Mouse (Mus musculus) myocyte (in vitro differentiated cells): ENCODE data around the gene Pim1. TPM values are rescaled to one million over a fixed set of nuclear protein-coding genes. Genes with fewer than 3 reads are reported as not detected.

Experiments used
- H3K27me3 ChIP-seq: one replicate; pipeline ENCODE4 v1.6.1; 2011; ENCODE audit not compliant: control insufficient read depth, insufficient read depth, insufficient read length
- H3K36me3 ChIP-seq: one replicate; pipeline ENCODE4 v1.6.1; 2011; ENCODE audit not compliant: control insufficient read depth, insufficient read depth
- H3K4me2 ChIP-seq: one replicate; pipeline ENCODE4 v1.6.1; 2011; ENCODE audit warnings: low read depth, control low read depth
- H3K4me3 ChIP-seq: one replicate; pipeline ENCODE4 v1.5.1; 2011; ENCODE audit warnings: mild to moderate bottlenecking, control low read depth, moderate library complexity
- H3K79me2 ChIP-seq: one replicate; pipeline ENCODE4 v1.6.1; 2011; ENCODE audit not compliant: control insufficient read depth, insufficient read depth
- H3ac ChIP-seq: one replicate; pipeline ENCODE4 v1.6.1; 2011; ENCODE audit not compliant: control insufficient read depth, insufficient read length
- CEBPB ChIP-seq: IDR thresholded peaks from 2 replicates; pipeline ENCODE4 v1.6.1; 2011; ENCODE audit warnings: mild to moderate bottlenecking, moderate library complexity; ENCODE audit not compliant: poor library complexity, insufficient read depth, severe bottlenecking
- E2F4 ChIP-seq: IDR thresholded peaks from one replicate; pipeline ENCODE4 v1.6.1; 2011; ENCODE audit warnings: mild to moderate bottlenecking, control low read depth, moderate library complexity; ENCODE audit not compliant: insufficient read depth
- MAX ChIP-seq: IDR thresholded peaks from one replicate; pipeline ENCODE4 v1.6.1; 2011; ENCODE audit warnings: low read depth, mild to moderate bottlenecking, control low read depth
- MYOD1 ChIP-seq, 3 experiments: IDR thresholded peaks; one replicate each; pipeline ENCODE4 v1.6.1; 2011; ENCODE audit warnings: control low read depth in 2 of 3, low read depth in 2 of 3, mild to moderate bottlenecking in 2 of 3, moderate library complexity in 1 of 3; ENCODE audit not compliant: insufficient read length in 2 of 3, control insufficient read depth in 1 of 3
- MYOG ChIP-seq, 3 experiments: IDR thresholded peaks; one replicate each; pipeline ENCODE4 v1.6.1; 2011; ENCODE audit warnings: control low read depth in 2 of 3, low read depth in 2 of 3, mild to moderate bottlenecking in 2 of 3; ENCODE audit not compliant: insufficient read length in 2 of 3, control insufficient read depth in 1 of 3, insufficient read depth in 1 of 3
- POLR2A ChIP-seq: IDR thresholded peaks from one replicate; pipeline ENCODE4 v1.6.1; 2011; ENCODE audit warnings: low read depth, mild to moderate bottlenecking, control low read depth, moderate library complexity; ENCODE audit not compliant: insufficient read length
- POLR2AphosphoS2 ChIP-seq: IDR thresholded peaks from one replicate; pipeline ENCODE4 v1.6.1; 2011; ENCODE audit warnings: low read depth, control low read depth; ENCODE audit not compliant: insufficient read length
- REST ChIP-seq: IDR thresholded peaks from one replicate; pipeline ENCODE4 v1.6.1; 2011; ENCODE audit warnings: mild to moderate bottlenecking, control low read depth, moderate library complexity; ENCODE audit not compliant: insufficient read depth, insufficient read length
- SRF ChIP-seq: IDR thresholded peaks from one replicate; pipeline ENCODE4 v1.6.1; 2011; ENCODE audit warnings: low read depth; ENCODE audit not compliant: control insufficient read depth, insufficient read length
- TCF12 ChIP-seq: IDR thresholded peaks from one replicate; pipeline ENCODE4 v1.6.1; 2011; ENCODE audit warnings: mild to moderate bottlenecking, control low read depth; ENCODE audit not compliant: poor library complexity, insufficient read depth, severe bottlenecking
- TCF3 ChIP-seq: IDR thresholded peaks from one replicate; pipeline ENCODE4 v1.6.1; 2011; ENCODE audit warnings: low read depth, control low read depth; ENCODE audit not compliant: insufficient read length
- USF1 ChIP-seq: IDR thresholded peaks from one replicate; pipeline ENCODE4 v1.6.1; 2011; ENCODE audit warnings: low read depth, mild to moderate bottlenecking, control low read depth, moderate library complexity
- polyA plus RNA-seq: library from polyadenylated mRNA; unstranded; fragments of >200 nt; fragmentation: generic; extraction: Trizol; gene quantifications from one replicate; pipeline ENCODE4 v1.2.1, GENCODE M21; 2012; ENCODE audit warnings: missing spikeins

Pim1 gene
- polyA plus RNA-seq, 1 experiment, result 16.3 TPM

- Histone ChIP-seq H3K4me3 (no peak overlapping the region), H3K4me2 (no peak overlapping the region), H3K27me3 (no peaks in the 10 kb centered on the region)
These were observed 33.6 kb upstream of the Pim1 start for GRCm38 (mm10) chr17:29456926-29457325.

GRCm38 (mm10) chr17:29457795-29458560 is 32.6 kb upstream of the Pim1 start:
- no peak for TF ChIP-seq CEBPB
- no peak for TF ChIP-seq POLR2AphosphoS2
- TF ChIP-seq USF1, result no peak
- peak; percentile 66 for TF ChIP-seq TCF3
- peak in 2 of 3 experiments; percentile 74 to 83 for TF ChIP-seq MYOD1 (IDR thresholded peaks at IDR 0.05; ENCODE audit: control insufficient read depth in 1 of 3, insufficient read length in 2 of 3, low read depth in 2 of 3)
- TF ChIP-seq TCF12, result peak; percentile 79
- no peak for TF ChIP-seq E2F4
- TF ChIP-seq REST, result no peak
- TF ChIP-seq POLR2A, result no peak
- no peak for TF ChIP-seq MAX
- TF ChIP-seq SRF, result peak; percentile 50
- TF ChIP-seq MYOG (IDR thresholded peaks at IDR 0.05; ENCODE audit: control insufficient read depth in 1 of 3, insufficient read depth in 1 of 3, insufficient read length in 2 of 3, low read depth in 2 of 3), result peak; percentile 65 to 96 (median 90)
- no peaks in the 10 kb centered on the region for H3K36me3 ChIP-seq
- H3ac ChIP-seq, result no peak overlapping the region
- H3K27me3 ChIP-seq, result no peaks in the 10 kb centered on the region
- no peaks in the 10 kb centered on the region for H3K79me2 ChIP-seq
- H3K4me2 ChIP-seq, result no peak overlapping the region
- no peak overlapping the region for H3K4me3 ChIP-seq

More at GRCm38 (mm10) chr17:29456926-29457325, 33.6 kb upstream of the Pim1 start:
- Histone ChIP-seq H3K79me2 (no peaks in the 10 kb centered on the region), H3ac (no peak overlapping the region), H3K36me3 (no peaks in the 10 kb centered on the region)
- TF ChIP-seq MAX, result no peak
- TF ChIP-seq SRF, result no peak
- TF ChIP-seq USF1, result no peak

GRCm38 (mm10) chr17:29459321-29460118 is 31.0 kb upstream of the Pim1 start:
- H3ac ChIP-seq, result no peak overlapping the region
- H3K4me2 ChIP-seq, result peak overlapping the region; percentile 83
- H3K36me3 ChIP-seq, result no peaks in the 10 kb centered on the region
- H3K4me3 ChIP-seq, result no peak overlapping the region
- no peaks in the 10 kb centered on the region for H3K79me2 ChIP-seq
- peak; percentile 48 for TF ChIP-seq USF1
- peak; percentile 19 for TF ChIP-seq POLR2A
- TF ChIP-seq TCF12, result no peak
- peak in 1 of 3 experiments; percentile 37 for TF ChIP-seq MYOD1 (IDR thresholded peaks at IDR 0.05; ENCODE audit: control insufficient read depth in 1 of 3, insufficient read length in 2 of 3, low read depth in 2 of 3)
- H3K27me3 ChIP-seq, result no peaks in the 10 kb centered on the region

- Histone ChIP-seq H3K36me3 (no peaks in the 10 kb centered on the region), H3K4me2 (peak overlapping the region; percentile 83), H3K79me2 (no peaks in the 10 kb centered on the region), H3ac (no peak overlapping the region), H3K4me3 (no peak overlapping the region), H3K27me3 (no peaks in the 10 kb centered on the region)
- TF ChIP-seq USF1, result no peak
- TF ChIP-seq CEBPB, result no peak
- TF ChIP-seq POLR2A, result no peak
- TF ChIP-seq MAX, result no peak
- no peak for TF ChIP-seq MYOD1 (IDR thresholded peaks at IDR 0.05; ENCODE audit: control insufficient read depth in 1 of 3, insufficient read length in 2 of 3, low read depth in 2 of 3)
- TF ChIP-seq REST, result no peak
- no peak for TF ChIP-seq TCF12
These were observed 30.4 kb upstream of the Pim1 start for GRCm38 (mm10) chr17:29460119-29460505.

GRCm38 (mm10) chr17:29463627-29464026 is 26.9 kb upstream of the Pim1 start:
- no peak for TF ChIP-seq USF1
- TF ChIP-seq CEBPB, result no peak
- no peak for TF ChIP-seq POLR2A
- no peak for TF ChIP-seq E2F4
- no peak for TF ChIP-seq REST
- Histone ChIP-seq H3K36me3 (no peaks in the 10 kb centered on the region), H3K4me2 (no peak overlapping the region), H3K4me3 (no peak overlapping the region), H3K79me2 (no peaks in the 10 kb centered on the region), H3K27me3 (no peaks in the 10 kb centered on the region), H3ac (no peak overlapping the region)
